Mouse (Mus musculus) heart, adult 2 months (tissue): ENCODE results near the gene Hcst.

Experiments used
- CTCF ChIP-seq: fragments of 200-600 bp; IDR thresholded peaks from 2 replicates; pipeline ENCODE4 v1.8.1; 2022; ENCODE audit warnings: antibody characterized with exemption, mild to moderate bottlenecking, moderate library complexity
- EP300 ChIP-seq: fragments of 200-500 bp; IDR thresholded peaks from 2 replicates; pipeline ENCODE4 v1.6.1; 2011; ENCODE audit warnings: low read depth, low read length, control low read depth; ENCODE audit not compliant: insufficient read depth
- POLR2A ChIP-seq: fragments of 200-500 bp; IDR thresholded peaks from 2 replicates; pipeline ENCODE4 v1.6.1; 2011; ENCODE audit warnings: mild to moderate bottlenecking, low read depth, low read length, control low read depth; ENCODE audit not compliant: insufficient read depth

- TF ChIP-seq EP300 (no peak), CTCF (no peak), POLR2A (no peak)
Observed at GRCm38 (mm10) chr7:30435156-30435555, 15.5 kb upstream of the Hcst start.
